Mouse (Mus musculus) left cerebral cortex, adult 11 months (tissue): ENCODE data around the gene Sgk2.

Experiments used
- DNase-seq: peaks from one replicate; pipeline ENCODE4 v3.0.0; 2022; ENCODE audit warnings: low spot score

The Sgk2 gene

GRCm38 (mm10) chr2:162987218-162987617 is at the start of gene Sgk2:
Sgk2 (plus strand) TSS chr2:162987330.
- no peak for DNase-seq

GRCm38 (mm10) chr2:162939562-162939961 is 47.6 kb upstream of the Sgk2 start:
- DNase-seq, result no peak

GRCm38 (mm10) chr2:162943148-162943846 is 43.8 kb upstream of the Sgk2 start, which contains the start of gene L3mbtl1:
L3mbtl1 (plus strand) TSS chr2:162943472.
- DNase-seq, result no peak

GRCm38 (mm10) chr2:162943931-162944330 is 43.2 kb upstream of the Sgk2 start:
- DNase-seq, result no peak

- DNase-seq, result no peak
Measured at GRCm38 (mm10) chr2:162946964-162947363, 40.2 kb upstream of the Sgk2 start.

GRCm38 (mm10) chr2:162947736-162948135 is 39.4 kb upstream of the Sgk2 start:
- no peak for DNase-seq

GRCm38 (mm10) chr2:162948221-162948620 is 38.9 kb upstream of the Sgk2 start:
- DNase-seq, result no peak

- no peak for DNase-seq
Measured at GRCm38 (mm10) chr2:162950776-162951175, 36.4 kb upstream of the Sgk2 start.

GRCm38 (mm10) chr2:162956843-162957242 is 30.3 kb upstream of the Sgk2 start:
- no peak for DNase-seq

GRCm38 (mm10) chr2:162961321-162961720 is 25.8 kb upstream of the Sgk2 start:
- DNase-seq, result no peak

- DNase-seq, result no peak
Measured at GRCm38 (mm10) chr2:162966734-162967133, 20.4 kb upstream of the Sgk2 start.

- DNase-seq, result no peak
Measured at GRCm38 (mm10) chr2:162968357-162968756, 18.8 kb upstream of the Sgk2 start.

- DNase-seq, result no peak
Measured at GRCm38 (mm10) chr2:162969101-162969500, 18.0 kb upstream of the Sgk2 start.

- DNase-seq, result no peak
Measured at GRCm38 (mm10) chr2:162970896-162971295, 16.2 kb upstream of the Sgk2 start.

GRCm38 (mm10) chr2:162972752-162973151 is 14.4 kb upstream of the Sgk2 start:
- no peak for DNase-seq

GRCm38 (mm10) chr2:162973206-162973605 is 13.9 kb upstream of the Sgk2 start:
- no peak for DNase-seq

GRCm38 (mm10) chr2:162973637-162974036 is 13.5 kb upstream of the Sgk2 start:
- no peak for DNase-seq

- no peak for DNase-seq
Measured at GRCm38 (mm10) chr2:162975157-162975775, 11.9 kb upstream of the Sgk2 start.

- no peak for DNase-seq
Measured at GRCm38 (mm10) chr2:162976001-162976400, 11.1 kb upstream of the Sgk2 start.

GRCm38 (mm10) chr2:162984381-162984780 is 2.7 kb upstream of the Sgk2 start:
- no peak for DNase-seq

- no peak for DNase-seq
Measured at GRCm38 (mm10) chr2:162985923-162986322, 1.2 kb upstream of the Sgk2 start.

- no peak for DNase-seq
Measured at GRCm38 (mm10) chr2:162986764-162987163, 366 bp upstream of the Sgk2 start.

- no peak for DNase-seq
Measured at GRCm38 (mm10) chr2:162988235-162988634, 1.1 kb downstream of the Sgk2 start.
